Mouse (Mus musculus) adrenal gland, postnatal 10 days (tissue): ENCODE results near the gene Dusp28. TPM values are rescaled to one million over a fixed set of nuclear protein-coding genes. Genes with fewer than 3 reads are reported as not detected.

ENCODE experiments used
- DNase-seq: peaks from one replicate; pipeline ENCODE4 v3.0.0; 2021; ENCODE audit warnings: mixed read lengths
- total RNA-seq, 2 experiments: library from RNA; stranded (reverse); gene quantifications; 2 replicates each; pipeline ENCODE4 v1.2.3; 2021

Dusp28 gene
- total RNA-seq, 2 experiments from 2014 or later = 13.5 to 17.0 TPM

DNA sequence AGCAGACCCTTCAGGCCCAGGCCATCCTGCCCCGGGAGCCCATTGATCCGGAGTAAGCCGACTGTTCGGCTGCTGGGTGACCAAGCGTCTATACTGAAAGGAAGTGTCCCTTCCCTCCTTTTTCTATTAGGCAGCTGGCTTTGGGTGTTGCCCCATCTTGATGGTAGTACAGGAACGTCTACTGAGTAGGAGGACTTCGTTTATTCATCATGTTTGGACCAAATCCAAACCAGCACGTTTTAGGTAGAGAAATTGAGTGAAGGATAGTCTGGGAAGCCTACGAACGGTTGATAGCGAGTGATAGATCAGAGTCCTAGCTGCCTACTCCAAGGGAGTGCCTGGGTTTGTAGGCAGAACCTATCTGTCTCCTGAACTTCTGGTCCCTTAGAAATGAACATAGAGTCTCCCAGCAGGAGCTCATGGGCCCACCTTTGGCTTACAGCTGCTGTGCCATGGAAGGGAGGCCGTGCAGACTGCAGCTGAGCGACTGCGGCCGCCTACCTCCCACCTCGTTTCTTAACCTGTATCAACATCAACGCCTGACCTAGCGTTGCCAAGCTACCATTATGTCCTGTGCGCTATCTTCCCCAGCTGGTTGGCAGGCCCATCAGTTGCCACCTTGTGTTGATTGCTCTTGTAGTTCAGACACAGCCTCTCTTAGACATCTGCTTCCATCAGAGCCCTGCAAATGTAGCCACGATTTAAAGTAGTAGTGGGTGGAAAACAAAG, 1.0 kb downstream of the Dusp28 start:
- DNase-seq = no peak

GRCm38 (mm10) chr1:92908664-92909063, 1.9 kb downstream of the Dusp28 start:
- DNase-seq = no peak

GRCm38 (mm10) chr1:92909068-92909467, 2.3 kb downstream of the Dusp28 start:
- no peak for DNase-seq

GRCm38 (mm10) chr1:92910239-92910885, 3.6 kb downstream of the Dusp28 start, which contains the start of gene Rnpepl1:
Rnpepl1 (plus strand) TSS chr1:92910783.
- DNase-seq = peak; percentile 87

DNA sequence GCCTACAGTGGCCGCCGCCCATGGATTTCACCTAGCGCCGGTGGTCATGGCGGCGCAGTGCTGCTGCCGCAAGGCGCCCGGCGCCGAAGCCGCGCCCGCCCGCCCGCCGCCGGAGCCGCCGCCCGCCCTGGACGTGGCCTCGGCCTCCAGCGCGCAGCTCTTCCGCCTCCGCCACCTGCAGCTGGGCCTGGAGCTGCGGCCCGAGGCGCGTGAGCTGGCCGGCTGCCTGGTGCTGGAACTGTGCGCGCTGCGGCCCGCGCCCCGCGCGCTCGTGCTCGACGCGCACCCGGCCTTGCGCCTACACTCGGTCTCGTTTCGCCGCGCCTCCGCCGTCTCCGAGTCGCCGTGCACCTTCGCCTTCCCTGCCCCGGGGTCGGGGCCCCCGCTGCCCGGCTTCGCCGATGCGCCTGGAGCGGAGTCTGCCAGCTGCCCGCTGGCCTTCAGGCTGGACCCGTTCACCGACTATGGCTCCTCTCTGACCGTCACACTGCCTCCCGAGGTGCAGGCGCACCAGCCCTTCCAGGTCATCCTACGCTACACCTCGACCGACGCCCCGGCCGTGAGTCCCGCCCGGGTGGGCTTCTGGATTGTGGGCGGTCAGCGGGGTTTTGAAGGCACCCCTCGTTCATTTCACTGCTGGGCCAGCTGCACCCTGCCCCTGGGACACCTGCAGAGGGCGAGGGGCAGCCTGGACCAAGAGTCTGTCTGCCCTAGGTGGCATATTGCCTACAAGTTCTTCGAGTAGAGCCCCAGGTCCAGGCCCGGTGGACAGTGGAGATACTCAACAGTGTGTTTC, 4.3 kb downstream of the Dusp28 start:
- DNase-seq = peak; percentile 76

DNA sequence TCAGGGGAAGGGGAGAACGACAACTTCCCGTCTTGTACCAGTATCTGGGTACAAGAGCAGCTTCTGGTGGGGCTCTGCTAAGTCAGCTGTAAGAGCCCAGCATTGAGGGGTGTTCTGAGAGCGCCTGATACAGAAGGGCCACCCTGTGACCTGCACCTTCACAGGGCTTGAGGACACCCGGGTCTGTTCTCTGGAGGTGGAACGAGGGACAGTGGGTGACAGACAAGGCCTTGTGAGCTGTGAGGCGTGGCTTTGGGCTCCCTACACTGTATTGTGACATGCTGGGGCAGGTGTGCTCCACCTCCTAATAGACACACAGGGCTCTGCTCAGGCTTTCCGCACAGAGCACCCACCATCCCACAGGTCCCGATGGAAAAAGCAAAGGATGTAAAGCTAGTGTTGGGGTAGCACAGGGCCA, 4.9 kb downstream of the Dusp28 start:
- DNase-seq = no peak

DNA sequence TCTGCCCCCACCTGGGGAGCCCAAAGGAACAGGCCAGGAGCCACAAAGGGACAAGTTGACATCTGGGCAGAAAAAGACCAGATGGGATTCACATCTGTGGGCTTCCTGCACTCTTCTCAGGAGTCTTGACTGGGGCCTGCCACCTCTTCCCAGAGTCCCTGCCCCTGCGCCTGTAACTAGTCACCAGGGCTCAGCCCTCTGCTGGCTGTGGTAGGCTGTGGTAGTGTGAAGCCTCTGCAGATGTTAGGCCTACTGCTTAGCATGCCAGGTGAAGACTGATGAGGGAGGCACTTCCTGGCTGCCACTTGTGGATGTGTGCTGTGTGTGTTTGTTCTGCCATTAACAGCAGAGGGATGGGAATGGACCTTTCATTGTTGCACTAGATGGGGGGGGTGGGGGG, 5.5 kb downstream of the Dusp28 start:
- DNase-seq = no peak

DNA sequence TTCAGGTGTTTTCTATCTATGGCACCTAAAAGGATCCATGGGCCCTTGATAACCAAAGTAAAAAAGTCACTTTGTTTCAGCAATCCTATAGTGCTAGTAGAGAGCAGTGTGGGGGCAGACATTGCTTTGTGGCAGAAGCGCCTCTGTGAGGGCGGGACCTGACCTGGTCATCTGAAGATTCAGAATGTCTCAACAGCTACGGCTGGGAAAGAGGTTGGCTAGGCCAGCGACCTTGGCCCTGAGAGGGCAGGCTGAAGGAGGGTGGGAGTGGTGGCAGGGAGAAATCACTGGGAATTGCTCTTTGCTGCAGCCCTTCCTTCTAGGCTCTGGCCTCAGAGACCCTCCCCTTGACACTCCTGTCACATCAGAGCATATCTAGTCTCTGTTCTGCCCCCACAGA, 7.5 kb downstream of the Dusp28 start:
- no peak for DNase-seq

GRCm38 (mm10) chr1:92914993-92915392, 8.2 kb downstream of the Dusp28 start:
- no peak for DNase-seq

GRCm38 (mm10) chr1:92916725-92917124, 9.9 kb downstream of the Dusp28 start:
- DNase-seq = no peak

- DNase-seq = no peak
Observed at GRCm38 (mm10) chr1:92919151-92919550, 12.4 kb downstream of the Dusp28 start.

- no peak for DNase-seq
Observed at GRCm38 (mm10) chr1:92919775-92920174, 13.0 kb downstream of the Dusp28 start.

DNA sequence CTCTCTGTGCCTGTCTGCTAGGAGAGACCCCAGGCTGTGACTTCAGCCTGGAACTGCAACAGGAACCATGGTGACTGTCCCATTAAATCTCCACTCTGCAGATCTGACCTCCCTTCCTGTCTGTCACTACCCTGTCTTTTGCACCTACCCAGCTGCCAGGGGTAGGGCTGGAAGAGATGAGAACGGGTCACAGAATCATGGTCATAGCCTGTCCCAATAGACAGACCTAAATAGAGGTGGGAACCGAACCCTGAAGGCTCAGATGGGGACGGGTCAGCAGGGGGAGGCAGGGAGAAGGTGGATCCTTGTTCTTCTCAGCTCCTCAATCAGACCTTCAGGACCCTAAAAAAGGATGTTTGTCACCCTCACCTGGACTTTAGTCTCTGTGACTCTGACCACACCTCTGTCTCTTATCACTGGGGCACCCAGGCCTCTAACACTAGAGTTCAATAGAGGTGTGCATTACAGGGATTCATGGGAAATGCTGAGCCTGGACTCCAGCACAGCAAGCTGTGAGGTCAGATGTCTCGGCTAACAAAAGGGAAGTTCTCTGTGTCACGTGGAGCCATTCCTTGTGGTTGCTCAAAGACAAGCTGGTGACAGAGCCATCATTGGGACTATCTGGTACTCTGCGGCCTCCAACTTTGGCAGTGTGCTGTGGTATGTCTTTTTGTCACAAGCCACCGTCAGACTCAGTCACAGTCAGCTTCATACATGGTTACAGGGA, 13.9 kb downstream of the Dusp28 start:
- no peak for DNase-seq

DNA sequence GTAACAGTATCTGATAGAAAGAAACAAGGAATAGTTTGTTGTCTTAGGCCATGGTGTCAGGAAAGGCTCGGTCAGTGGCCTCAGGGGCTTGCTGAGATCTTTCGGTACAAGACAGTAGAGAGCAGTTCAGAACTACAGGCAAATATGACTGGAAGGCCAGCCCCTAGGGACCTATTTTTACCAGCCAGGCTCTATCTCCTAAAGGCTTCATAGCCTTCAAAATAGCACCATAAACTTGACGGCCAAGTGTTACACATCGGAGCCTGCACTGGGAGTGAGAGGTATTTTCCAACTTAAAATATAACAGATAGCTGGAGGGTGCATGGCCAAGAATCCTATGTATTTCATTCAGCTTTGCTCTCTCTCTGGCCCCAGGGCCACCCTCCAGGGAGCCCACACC, 14.7 kb downstream of the Dusp28 start:
- no peak for DNase-seq

DNA sequence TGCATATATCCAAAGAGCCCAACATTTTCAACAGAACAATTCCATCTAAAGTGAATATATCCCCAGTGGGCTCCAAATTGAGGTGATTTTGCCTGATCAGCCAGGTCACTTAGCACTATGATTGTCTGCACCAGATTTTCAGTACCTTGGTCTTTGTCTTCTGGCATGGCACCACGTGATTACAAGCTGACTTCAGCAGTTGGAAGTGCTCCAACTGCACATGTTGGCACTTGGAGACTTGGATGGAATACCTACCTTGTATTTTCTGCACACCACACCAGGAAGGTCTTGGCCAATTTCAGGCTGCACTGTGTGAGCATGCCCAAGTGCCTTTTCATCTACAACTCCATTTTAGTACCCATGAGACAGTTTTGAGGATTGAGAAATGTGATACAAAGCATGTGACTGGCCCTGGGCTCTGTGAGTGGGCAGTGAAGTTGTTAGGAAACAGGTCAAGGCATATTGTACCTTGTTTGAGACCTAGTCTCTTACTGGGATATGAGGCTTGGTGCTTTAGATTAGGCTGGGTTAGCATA, 23.5 kb downstream of the Dusp28 start:
- DNase-seq = no peak

DNA sequence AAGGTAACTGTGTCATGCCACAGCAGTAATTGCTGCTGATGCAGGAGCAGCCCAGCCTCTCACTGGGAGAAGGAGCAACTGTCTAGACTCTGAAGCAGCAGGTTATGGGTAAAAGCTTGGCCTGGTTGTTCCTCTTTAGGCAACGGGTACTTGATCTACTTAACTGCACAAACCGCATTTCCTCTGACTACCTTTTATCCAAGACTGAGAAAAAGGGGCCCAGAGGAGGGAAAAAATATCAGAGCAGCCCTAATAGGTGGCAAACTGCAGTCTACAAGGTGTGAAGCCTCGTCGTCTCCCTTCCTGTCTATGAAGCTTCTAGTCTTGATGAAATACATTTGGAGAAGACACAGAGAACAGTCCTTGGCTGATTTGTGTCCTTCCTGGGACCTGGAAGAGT, 26.8 kb downstream of the Dusp28 start:
- no peak for DNase-seq

DNA sequence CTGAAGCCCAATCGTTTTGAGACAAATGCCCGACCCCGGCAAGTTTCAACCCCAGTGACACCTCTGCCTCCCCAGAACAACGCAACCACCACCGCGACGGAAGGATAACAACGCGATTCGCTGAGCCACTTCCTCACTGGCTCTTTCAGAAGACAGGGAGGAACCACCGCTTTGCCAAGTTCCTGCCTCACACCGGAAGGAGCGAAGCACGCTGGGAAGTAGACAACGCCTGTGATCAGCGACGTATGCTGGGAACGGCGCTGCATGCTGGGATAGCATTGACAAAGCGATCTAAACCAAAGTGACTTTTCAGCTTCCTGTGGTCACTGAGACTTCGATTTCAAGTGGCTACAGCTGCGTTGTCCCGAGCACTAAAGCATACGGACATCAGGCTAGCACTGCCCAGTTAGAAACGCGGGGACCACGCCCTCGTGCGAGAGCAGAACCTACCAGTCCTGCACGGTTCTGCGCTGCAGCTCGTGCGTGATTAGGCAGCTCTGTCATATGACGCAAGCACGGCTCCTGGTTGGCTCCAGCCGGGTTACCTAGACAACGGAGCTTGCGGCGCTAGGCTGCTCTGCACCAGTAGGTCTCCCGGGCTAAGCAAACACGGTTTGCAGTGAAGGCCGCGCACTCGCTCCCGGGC, 27.5 kb downstream of the Dusp28 start, which contains the start of gene Capn10:
Gene Capn10 (plus strand): TSS at position 195 of the 646 bp plus-strand sequence.
- DNase-seq = peak; percentile 93

DNA sequence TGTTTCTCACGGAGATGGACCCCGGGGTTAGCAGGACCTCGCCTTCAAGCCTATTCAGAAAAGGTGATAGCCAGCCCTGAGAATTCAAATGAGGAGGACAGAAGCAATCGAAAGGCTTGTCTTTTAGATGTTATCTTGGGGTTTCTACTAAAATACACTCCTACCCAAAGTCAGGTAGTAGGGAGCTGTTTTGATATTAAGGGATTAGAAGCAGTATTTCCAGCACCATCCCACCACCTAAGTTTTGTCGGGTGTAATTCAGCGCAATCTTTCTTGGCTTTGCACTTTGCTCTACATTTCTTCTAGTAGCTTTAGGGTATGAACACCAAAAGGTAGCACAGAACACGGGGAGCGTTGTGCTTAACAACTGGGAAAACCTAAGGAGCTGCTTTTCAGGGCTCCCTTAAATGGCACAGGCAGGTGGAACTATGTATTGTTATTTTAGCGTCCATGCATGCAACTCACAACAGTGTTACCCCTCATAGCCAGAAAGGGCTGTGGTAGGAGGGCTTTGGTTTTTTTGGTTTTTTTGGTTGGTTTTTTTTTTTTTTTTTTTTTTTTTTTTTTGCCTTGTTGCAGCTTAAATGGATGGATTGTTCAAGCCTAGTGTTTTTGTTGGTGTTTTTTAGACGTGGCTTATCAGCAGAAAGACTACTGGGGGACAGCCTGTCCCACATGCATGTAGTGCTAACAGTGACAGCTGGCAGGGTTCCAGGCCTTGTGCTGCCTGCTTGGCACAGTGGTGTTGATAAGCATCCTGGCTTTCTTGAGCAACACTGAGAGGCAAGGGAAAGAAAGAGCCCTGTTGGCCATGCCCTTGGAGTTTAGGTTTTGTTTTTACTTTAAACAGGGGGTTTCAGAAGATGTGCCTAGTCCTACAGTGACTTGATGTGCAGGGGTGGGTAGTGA, 28.5 kb downstream of the Dusp28 start:
- DNase-seq = peak; percentile 80

GRCm38 (mm10) chr1:92935977-92936376, 29.2 kb downstream of the Dusp28 start:
- no peak for DNase-seq

DNA sequence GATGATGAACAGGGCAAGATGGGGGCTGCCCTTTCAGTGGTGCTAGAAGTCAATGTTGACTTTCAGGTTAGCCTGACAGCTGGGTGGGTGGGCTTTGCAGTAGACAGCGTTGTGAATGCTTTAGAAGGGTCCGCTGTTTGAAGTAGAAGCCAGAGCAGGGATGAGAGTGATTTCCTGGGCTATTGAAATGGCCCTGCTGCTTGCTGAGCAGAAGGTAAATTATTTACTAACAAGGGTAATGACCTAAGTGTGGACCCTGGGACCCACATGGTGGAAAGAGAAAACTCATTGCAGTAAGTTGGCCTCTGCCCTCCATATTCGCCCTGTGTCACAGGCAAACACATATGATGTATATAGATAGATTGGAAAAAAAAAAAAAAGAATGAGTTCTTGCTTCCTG, 29.7 kb downstream of the Dusp28 start:
- DNase-seq = no peak
